ENCODE assay signal across 13 mouse cellular contexts in genomic region chr14:29029107-29029469, GRCm38 (mm10). TPM values are rescaled to one million over a fixed set of nuclear protein-coding genes. Genes with fewer than 3 reads are reported as not detected.
A peak's percentile ranks its signal among the peaks of the same experiment; 100 is the strongest.
DNase-seq lines count a peak whose midpoint lies in the region; ATAC-seq and TF ChIP-seq lines count a peak whose summit lies in the region.
"Had no signal": no experiment of that assay in that cellular context is flagged by ENCODE, and none has a peak within 500 bp of the region (broad histone marks: within the 10 kb centered on the region; RNA-seq: fewer than 3 reads in every experiment).

No protein-coding gene starts in this region.

- 0 out of 2 replicates have a peak, but pooled peaks cover 3% of the 10 kb centered on the region for H3K4me1 ChIP-seq in neural tube, embryonic 11.5 days (ENCODE audit: control insufficient read depth, insufficient read depth, low read length)
- H3K4me1 ChIP-seq in neural tube, embryonic 15.5 days: peaks cover 7% of the 10 kb centered on the region; the same call in 1 of the 2 replicates
- H3K4me1 ChIP-seq in embryonic fibroblast, embryonic 13.5 days (ENCODE audit: control insufficient read depth, insufficient read depth, low read length): peaks cover 8% of the 10 kb centered on the region
- H3K4me1 ChIP-seq in limb, embryonic 10.5 days: peaks cover 45% of the 10 kb centered on the region
- peaks cover 17% of the 10 kb centered on the region for H3K4me1 ChIP-seq in heart, embryonic 12.5 days (replicated peaks)

- no peaks in the 10 kb centered on the region for H3K27me3 ChIP-seq in neural tube, embryonic 11.5 days (ENCODE audit: control insufficient read depth, insufficient read depth, low read length)
- no peaks in the 10 kb centered on the region for H3K27me3 ChIP-seq in neural tube, embryonic 15.5 days (replicated peaks)
- 0 out of 2 replicates have a peak, but pooled peaks cover 4% of the 10 kb centered on the region for H3K27me3 ChIP-seq in limb, embryonic 10.5 days (ENCODE audit: low read depth, poor library complexity, severe bottlenecking)
- peaks cover 3% of the 10 kb centered on the region; the same call in 1 of the 2 replicates for H3K27me3 ChIP-seq in heart, embryonic 12.5 days (replicated peaks)

- no peak for TF ChIP-seq CTCF in embryonic fibroblast, embryonic 13.5 days (IDR thresholded peaks at IDR 0.05; ENCODE audit: borderline replicate concordance, insufficient read depth, low read length)

- no peak overlapping the region for H3K27ac ChIP-seq in neural tube, embryonic 11.5 days (ENCODE audit: low read depth, low read length)
- no peak overlapping the region for H3K27ac ChIP-seq in neural tube, embryonic 15.5 days (replicated peaks)
- peak overlapping the region; percentile 86 for H3K27ac ChIP-seq in embryonic fibroblast, embryonic 13.5 days (ENCODE audit: insufficient read depth, low read length)
- peak overlapping the region; percentile 75 for H3K27ac ChIP-seq in limb, embryonic 10.5 days
- no peak overlapping the region for H3K27ac ChIP-seq in heart, embryonic 12.5 days (ENCODE audit: poor library complexity, severe bottlenecking)

- DNase-seq in neural tube, embryonic 11.5 days (ENCODE audit: low spot score): peak; percentile 25
- DNase-seq in limb, embryonic 10.5 days (ENCODE audit: low spot score): no peak
- DNase-seq in natural killer cell, adult 2 months (ENCODE audit: low spot score in 2 of 2): no peak
- no peak for DNase-seq in frontal cortex, postnatal 14 days (ENCODE audit: low spot score in 2 of 2)
- DNase-seq: kidney, adult 11 months; liver; lung, postnatal 10 days had no signal

- ATAC-seq in neural tube, embryonic 11.5 days (ENCODE audit: insufficient read depth, low FRiP score, low TSS enrichment): peak; percentile 38
- no peak for ATAC-seq in neural tube, embryonic 15.5 days (ENCODE audit: low FRiP score)
- no peak for ATAC-seq in heart, embryonic 12.5 days (ENCODE audit: insufficient number of reproducible peaks, low FRiP score)

- H3K9ac ChIP-seq in neural tube, embryonic 11.5 days (ENCODE audit: low read length): no peak overlapping the region
- H3K9ac ChIP-seq in neural tube, embryonic 15.5 days (replicated peaks): no peak overlapping the region
- H3K9ac ChIP-seq in heart, embryonic 12.5 days: no peak overlapping the region

- H3K4me3 ChIP-seq in neural tube, embryonic 11.5 days (ENCODE audit: low read depth, low read length): no peak overlapping the region
- H3K4me3 ChIP-seq in neural tube, embryonic 15.5 days (replicated peaks): no peak overlapping the region
- H3K4me3 ChIP-seq in embryonic fibroblast, embryonic 13.5 days (ENCODE audit: insufficient read depth, low read length): no peak overlapping the region
- H3K4me3 ChIP-seq in limb, embryonic 10.5 days: no peak overlapping the region
- no peak overlapping the region for H3K4me3 ChIP-seq in heart, embryonic 12.5 days
- H3K4me3 ChIP-seq: myocyte had no signal

- 42% methylated on average over 2 of the region's 2 CpGs for WGBS in neural tube, embryonic 11.5 days
- 26% methylated on average over 2 of the region's 2 CpGs for WGBS in neural tube, embryonic 15.5 days
- WGBS in limb, embryonic 10.5 days: 62% methylated on average over 2 of the region's 2 CpGs
- WGBS in heart, embryonic 12.5 days: 80% methylated on average over 2 of the region's 2 CpGs

- H3K36me3 ChIP-seq in neural tube, embryonic 11.5 days (ENCODE audit: control insufficient read depth, insufficient read depth, low read length): no peaks in the 10 kb centered on the region
- no peaks in the 10 kb centered on the region for H3K36me3 ChIP-seq in neural tube, embryonic 15.5 days
- H3K36me3 ChIP-seq in limb, embryonic 10.5 days: no peaks in the 10 kb centered on the region
- no peaks in the 10 kb centered on the region for H3K36me3 ChIP-seq in heart, embryonic 12.5 days

- H3K9me3 ChIP-seq in neural tube, embryonic 11.5 days (ENCODE audit: control insufficient read depth, low read length): no peaks in the 10 kb centered on the region
- no peaks in the 10 kb centered on the region for H3K9me3 ChIP-seq in neural tube, embryonic 15.5 days (replicated peaks)
- H3K9me3 ChIP-seq in limb, embryonic 10.5 days (replicated peaks): no peaks in the 10 kb centered on the region
- no peaks in the 10 kb centered on the region for H3K9me3 ChIP-seq in heart, embryonic 12.5 days (replicated peaks)

- TF ChIP-seq POLR2A in embryonic fibroblast, embryonic 13.5 days (IDR thresholded peaks at IDR 0.05; ENCODE audit: low read depth, low read length): no peak

- no peak overlapping the region for H3K4me2 ChIP-seq in neural tube, embryonic 11.5 days (ENCODE audit: low read depth)
- no peak overlapping the region for H3K4me2 ChIP-seq in neural tube, embryonic 15.5 days
- H3K4me2 ChIP-seq in heart, embryonic 12.5 days: no peak overlapping the region
- H3K4me2 ChIP-seq: heart, embryonic 11.5 days had no signal

RNA-seq across cellular contexts. Expression of gene Lrtm1, which starts 11.1 kb away (rescaled TPM):
- polyA plus RNA-seq in neural tube, embryonic 11.5 days (2014; fragmentation: Nextera tagmentation; extraction: Ambion mirVana): 0.20 and 0.39 TPM in 2 replicates
- 0.14 and 0.37 TPM in 2 replicates for polyA plus RNA-seq in neural tube, embryonic 15.5 days (2015; fragmentation: Nextera tagmentation; extraction: Ambion mirVana)
- 0.49 TPM in 1 of 2 replicates, not detected in the other for polyA plus RNA-seq in embryonic fibroblast, embryonic 13.5 days (2011; ENCODE audit: insufficient read length, low read depth, missing spikeins)
- polyA plus RNA-seq in limb, embryonic 10.5 days (2016; fragmentation: Nextera tagmentation; extraction: Ambion mirVana): not detected in 2 replicates
- polyA plus RNA-seq in heart, embryonic 12.5 days (2016; fragmentation: Nextera tagmentation; extraction: Ambion mirVana): 0.94 and 1.1 TPM in 2 replicates
- polyA plus RNA-seq: thymus, postnatal 0 days had no signal

Comparison
In these comparisons a context has a peak if more than half of its experiments do, and no peak if none do; other contexts are left out.
1. H3K27ac ChIP-seq: peak in embryonic fibroblast, embryonic 13.5 days (single experiment) and limb, embryonic 10.5 days (single experiment); none in neural tube, embryonic 11.5 days (single experiment), neural tube, embryonic 15.5 days (single experiment) and heart, embryonic 12.5 days (single experiment).